Mouse (Mus musculus) hindbrain, embryonic 12.5 days (tissue): Measurements from ENCODE around the gene Gria4. TPM values are rescaled to one million over a fixed set of nuclear protein-coding genes. Genes with fewer than 3 reads are reported as not detected.

Experiments used
- ATAC-seq: fragments of 200-750 bp; cut with Nextera tagmentation; 2 replicates; pipeline ENCODE4 v1.8.0; 2017; ENCODE audit warnings: moderate TSS enrichment; ENCODE audit not compliant: low FRiP score
- H3K27ac ChIP-seq: fragments of 300-500 bp; sonication (generic); 2 replicates; pipeline ENCODE4 v1.5.1; 2016; ENCODE audit warnings: mild to moderate bottlenecking
- H3K27me3 ChIP-seq: fragments of 300-500 bp; sonication (generic); 2 replicates; pipeline ENCODE4 v1.6.1; 2016; ENCODE audit warnings: mild to moderate bottlenecking
- H3K36me3 ChIP-seq: fragments of 300-500 bp; sonication (generic); 2 replicates; pipeline ENCODE4 v1.6.1; 2016; ENCODE audit warnings: mild to moderate bottlenecking
- H3K4me1 ChIP-seq: fragments of 300-500 bp; sonication (generic); 2 replicates; pipeline ENCODE4 v1.6.1; 2016
- H3K4me2 ChIP-seq: fragments of 300-500 bp; sonication (generic); replicated peaks from 2 replicates; pipeline ENCODE4 v1.6.1; 2016; ENCODE audit warnings: mild to moderate bottlenecking
- H3K4me3 ChIP-seq: fragments of 300-500 bp; sonication (generic); 2 replicates; pipeline ENCODE4 v1.5.1; 2016; ENCODE audit warnings: mild to moderate bottlenecking
- H3K9ac ChIP-seq: fragments of 300-500 bp; sonication (generic); 2 replicates; pipeline ENCODE4 v1.6.1; 2016; ENCODE audit warnings: mild to moderate bottlenecking, moderate library complexity
- H3K9me3 ChIP-seq: fragments of 300-500 bp; sonication (generic); replicated peaks from 2 replicates; pipeline ENCODE4 v1.6.1; 2016; ENCODE audit warnings: mild to moderate bottlenecking
- WGBS: fragments of 180-500 bp; shearing (Covaris S2); methylation state at CpG from one replicate; pipeline ENCODE4 v1.1.7; 2016; 5-methylcytosine and 5-hydroxymethylcytosine counted together
- polyA plus RNA-seq: library from polyadenylated mRNA; unstranded; fragments of >200 nt; fragmentation: Nextera tagmentation; extraction: Ambion mirVana; gene quantifications from 2 replicates; pipeline ENCODE4 v1.2.1, GENCODE M21; 2016

Gria4 gene
- polyA plus RNA-seq, 1 experiment from 2014 or later: 15.6 TPM

DNA sequence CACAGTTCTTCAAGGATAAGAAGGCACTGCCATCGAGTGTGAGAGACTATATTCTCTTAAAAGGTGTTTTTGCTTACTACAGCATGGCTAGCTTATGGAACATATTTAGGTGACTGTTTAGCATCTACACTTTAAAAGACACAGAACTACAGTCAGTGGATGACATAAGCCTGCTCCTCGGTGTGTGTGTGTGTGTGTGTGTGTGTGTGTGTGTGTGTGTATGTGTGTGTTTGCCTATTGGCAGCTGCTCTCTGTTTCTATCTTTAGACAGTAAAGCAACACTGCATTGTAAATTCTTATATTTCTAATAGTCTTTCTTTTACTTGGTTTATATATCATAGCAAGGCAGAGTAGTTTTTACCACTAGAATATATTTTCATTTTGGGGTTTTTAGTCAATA is 130.3 kb downstream of the Gria4 start:
- 91% methylated on average over 2 of the region's 2 CpGs for WGBS
- Histone ChIP-seq H3K36me3 (no peaks in the 10 kb centered on the region), H3K4me1 (no peaks in the 10 kb centered on the region), H3K27ac (no peak overlapping the region), H3K4me2 (no peak overlapping the region), H3K4me3 (no peak overlapping the region), H3K9ac (no peak overlapping the region), H3K27me3 (no peaks in the 10 kb centered on the region), H3K9me3 (no peaks in the 10 kb centered on the region)
- ATAC-seq: no peak

DNA sequence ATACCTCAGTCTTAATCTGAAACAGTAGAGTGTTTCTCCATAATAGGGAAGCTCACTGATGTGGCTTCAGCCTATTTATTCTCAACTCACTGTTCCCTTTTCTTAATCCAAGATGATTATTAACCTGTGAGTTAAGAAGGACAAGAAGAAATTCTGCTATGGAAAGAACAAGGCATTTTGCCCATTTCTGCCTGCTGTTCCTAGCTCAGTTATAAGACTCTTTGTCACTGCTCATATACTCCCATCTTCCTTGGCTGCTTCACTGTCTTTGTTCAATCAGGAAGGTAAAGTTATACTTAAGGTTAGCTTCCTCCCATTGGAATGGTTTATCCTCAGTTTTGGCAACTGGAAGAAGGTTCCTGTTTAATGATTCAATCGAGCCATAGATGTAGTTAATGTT is 133.6 kb downstream of the Gria4 start:
- Histone ChIP-seq H3K36me3 (no peaks in the 10 kb centered on the region), H3K9me3 (no peaks in the 10 kb centered on the region), H3K27ac (no peak overlapping the region), H3K9ac (no peak overlapping the region), H3K4me3 (no peak overlapping the region), H3K4me1 (no peaks in the 10 kb centered on the region), H3K27me3 (no peaks in the 10 kb centered on the region), H3K4me2 (no peak overlapping the region)
- WGBS: 77% methylated on average over 1 of the region's 1 CpGs
- ATAC-seq: no peak

DNA sequence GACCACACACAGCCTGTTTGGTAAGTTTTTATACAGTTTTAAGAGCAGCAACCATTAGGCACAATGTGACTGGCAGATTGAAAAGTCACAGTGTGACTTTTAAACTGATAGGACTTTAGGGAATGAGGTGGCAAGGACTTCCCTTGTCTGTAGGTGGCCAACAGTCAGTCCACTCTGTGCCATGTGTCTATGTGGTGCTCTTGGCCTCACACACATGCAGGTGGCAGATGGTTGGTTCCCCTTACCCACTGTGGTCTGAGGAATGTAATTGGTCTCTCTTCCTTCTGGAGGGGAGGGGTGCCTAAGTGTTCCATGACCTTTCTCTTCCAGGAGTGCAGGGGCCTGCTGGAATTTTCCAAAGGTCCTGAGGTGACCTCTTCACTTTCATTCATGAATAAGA is 137.1 kb downstream of the Gria4 start:
- Histone ChIP-seq H3K9ac (no peak overlapping the region), H3K36me3 (no peaks in the 10 kb centered on the region), H3K4me2 (no peak overlapping the region), H3K27ac (no peak overlapping the region), H3K4me1 (no peaks in the 10 kb centered on the region), H3K9me3 (no peaks in the 10 kb centered on the region), H3K27me3 (no peaks in the 10 kb centered on the region), H3K4me3 (no peak overlapping the region)
- ATAC-seq: no peak

DNA sequence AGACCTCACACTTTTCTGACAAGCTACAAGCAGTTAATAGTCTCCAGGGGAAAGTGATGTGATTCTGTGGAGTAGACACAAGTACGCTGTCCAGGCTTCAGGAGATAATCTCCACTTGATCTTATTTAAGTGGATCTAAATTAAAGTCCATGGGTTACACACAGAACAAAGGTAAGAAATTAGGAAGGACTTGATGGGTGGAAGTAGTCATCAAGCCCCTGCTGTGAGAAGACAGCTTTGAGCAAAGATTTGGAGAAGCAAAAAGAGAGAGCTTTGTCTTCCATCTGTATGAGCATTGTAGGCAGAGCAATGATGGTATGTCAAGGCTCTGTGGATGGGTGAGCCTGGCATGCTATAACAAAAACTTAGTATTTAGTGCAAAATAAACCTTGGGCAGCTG is 141.7 kb downstream of the Gria4 start:
- no peak overlapping the region for H3K4me3 ChIP-seq
- H3K4me1 ChIP-seq: no peaks in the 10 kb centered on the region
- H3K9me3 ChIP-seq: no peaks in the 10 kb centered on the region
- no peak overlapping the region for H3K4me2 ChIP-seq
- H3K27ac ChIP-seq: no peak overlapping the region
- 78% methylated on average over 1 of the region's 1 CpGs for WGBS
- H3K27me3 ChIP-seq: no peaks in the 10 kb centered on the region
- no peaks in the 10 kb centered on the region for H3K36me3 ChIP-seq
- H3K9ac ChIP-seq: no peak overlapping the region
- no peak for ATAC-seq

DNA sequence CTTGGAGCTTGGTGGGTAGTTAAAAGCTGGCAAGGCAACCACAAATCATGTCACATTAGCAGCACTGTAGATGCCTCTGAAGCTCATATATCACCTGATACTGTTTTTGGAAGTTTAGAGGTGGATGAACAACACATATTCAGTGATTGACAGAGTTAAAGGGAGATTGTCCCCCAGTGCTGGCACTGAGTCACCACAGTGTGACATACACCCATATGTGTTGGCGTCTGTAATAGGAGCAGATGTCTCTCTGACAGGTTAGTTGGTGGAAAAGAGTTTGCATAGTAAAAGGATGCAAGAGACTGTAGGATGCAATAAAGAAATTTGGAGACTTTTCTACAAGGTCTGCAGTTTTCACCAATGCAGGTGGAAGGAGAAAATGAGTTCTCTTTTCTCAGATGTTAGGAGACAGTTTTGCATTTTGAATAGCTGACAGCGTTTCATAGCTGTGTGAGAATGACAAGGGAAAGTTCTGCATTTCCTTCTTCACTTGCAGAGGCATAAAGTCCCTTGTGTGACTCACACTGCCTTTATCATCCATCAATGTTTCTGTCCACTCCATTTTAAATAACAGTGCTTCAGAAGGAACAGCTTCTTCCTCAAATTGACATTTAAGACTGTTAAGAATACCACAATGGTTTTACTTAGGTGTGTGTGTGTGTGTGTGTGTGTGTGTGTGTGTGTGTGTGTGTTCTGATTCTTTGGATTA is 156.7 kb downstream of the Gria4 start:
- H3K27me3 ChIP-seq: no peaks in the 10 kb centered on the region
- H3K4me1 ChIP-seq: no peaks in the 10 kb centered on the region
- H3K4me2 ChIP-seq: no peak overlapping the region
- H3K4me3 ChIP-seq: no peak overlapping the region
- no peak overlapping the region for H3K9ac ChIP-seq
- ATAC-seq: no peak
- no peaks in the 10 kb centered on the region for H3K9me3 ChIP-seq
- no peaks in the 10 kb centered on the region for H3K36me3 ChIP-seq
- WGBS: 78% methylated on average over 2 of the region's 2 CpGs
- H3K27ac ChIP-seq: no peak overlapping the region

DNA sequence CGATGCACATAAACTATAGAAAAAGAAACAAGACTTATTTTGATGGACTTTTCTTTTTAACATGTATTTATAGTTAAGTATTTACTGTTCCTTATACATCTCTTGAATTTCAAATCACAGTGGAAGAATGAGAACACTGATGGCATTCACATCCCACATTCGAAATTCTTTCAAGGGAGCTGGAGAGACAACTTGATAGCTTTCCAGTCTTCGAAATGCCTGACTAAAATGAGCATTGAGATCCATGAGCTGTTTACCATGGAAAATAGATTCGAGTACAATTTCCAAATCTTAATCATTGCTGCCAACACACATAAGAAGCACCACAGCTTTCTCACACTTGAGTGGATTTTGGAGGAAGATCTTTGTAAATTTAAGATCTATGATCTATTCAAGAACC is 164.1 kb downstream of the Gria4 start:
- H3K36me3 ChIP-seq: no peaks in the 10 kb centered on the region
- 87% methylated on average over 4 of the region's 4 CpGs for WGBS
- H3K27ac ChIP-seq: no peak overlapping the region
- no peak overlapping the region for H3K9ac ChIP-seq
- no peaks in the 10 kb centered on the region for H3K9me3 ChIP-seq
- no peak for ATAC-seq
- no peaks in the 10 kb centered on the region for H3K4me1 ChIP-seq
- H3K4me2 ChIP-seq: no peak overlapping the region
- H3K4me3 ChIP-seq: no peak overlapping the region
- no peaks in the 10 kb centered on the region for H3K27me3 ChIP-seq

DNA sequence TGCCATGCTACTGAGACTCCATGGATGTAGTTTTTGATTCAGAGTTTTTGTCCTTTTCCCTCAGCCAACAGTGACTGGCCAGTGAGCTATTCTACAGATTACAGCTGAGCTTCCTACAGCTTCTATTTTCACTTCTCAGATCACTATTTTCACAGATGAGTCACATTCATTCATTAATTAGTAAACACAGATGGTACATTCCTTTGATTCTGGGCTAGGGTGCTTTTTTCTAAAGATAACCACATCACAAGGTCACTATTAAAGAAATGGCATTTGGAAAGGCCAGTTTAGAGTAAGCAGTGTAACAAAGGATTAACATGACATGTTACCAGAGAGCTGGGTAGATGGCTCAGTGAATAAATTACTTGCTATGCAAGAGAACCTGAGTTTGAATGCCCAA is 180.7 kb downstream of the Gria4 start:
- ATAC-seq: no peak
- no peak overlapping the region for H3K9ac ChIP-seq
- H3K4me3 ChIP-seq: no peak overlapping the region
- H3K9me3 ChIP-seq: no peaks in the 10 kb centered on the region
- H3K36me3 ChIP-seq: no peaks in the 10 kb centered on the region
- H3K4me1 ChIP-seq: no peaks in the 10 kb centered on the region
- no peak overlapping the region for H3K4me2 ChIP-seq
- no peak overlapping the region for H3K27ac ChIP-seq
- no peaks in the 10 kb centered on the region for H3K27me3 ChIP-seq

DNA sequence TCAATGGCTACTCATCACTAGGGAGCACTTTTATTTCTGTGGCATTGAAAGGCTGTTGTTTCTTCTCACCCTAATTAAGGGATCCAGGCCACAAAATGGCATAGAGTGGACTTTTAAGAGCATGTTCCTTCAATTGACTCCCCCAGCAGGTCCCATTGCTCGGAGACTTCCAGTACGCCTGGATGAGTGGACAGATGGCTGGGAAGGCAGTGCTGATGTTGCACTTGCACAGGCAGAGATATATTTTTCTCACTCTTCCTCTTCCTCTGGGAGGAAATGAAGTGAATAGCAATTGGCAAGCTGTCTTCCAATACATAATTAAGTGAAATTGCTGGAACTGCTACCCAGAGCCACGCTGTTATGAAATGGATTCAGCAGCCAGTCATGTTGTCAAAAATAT is 190.7 kb downstream of the Gria4 start:
- H3K27me3 ChIP-seq: no peaks in the 10 kb centered on the region
- WGBS: 85% methylated on average over 3 of the region's 3 CpGs
- H3K4me1 ChIP-seq: no peaks in the 10 kb centered on the region
- no peak overlapping the region for H3K9ac ChIP-seq
- no peak overlapping the region for H3K4me2 ChIP-seq
- H3K4me3 ChIP-seq: no peak overlapping the region
- no peak overlapping the region for H3K27ac ChIP-seq
- no peak for ATAC-seq
- H3K36me3 ChIP-seq: no peaks in the 10 kb centered on the region
- no peaks in the 10 kb centered on the region for H3K9me3 ChIP-seq

DNA sequence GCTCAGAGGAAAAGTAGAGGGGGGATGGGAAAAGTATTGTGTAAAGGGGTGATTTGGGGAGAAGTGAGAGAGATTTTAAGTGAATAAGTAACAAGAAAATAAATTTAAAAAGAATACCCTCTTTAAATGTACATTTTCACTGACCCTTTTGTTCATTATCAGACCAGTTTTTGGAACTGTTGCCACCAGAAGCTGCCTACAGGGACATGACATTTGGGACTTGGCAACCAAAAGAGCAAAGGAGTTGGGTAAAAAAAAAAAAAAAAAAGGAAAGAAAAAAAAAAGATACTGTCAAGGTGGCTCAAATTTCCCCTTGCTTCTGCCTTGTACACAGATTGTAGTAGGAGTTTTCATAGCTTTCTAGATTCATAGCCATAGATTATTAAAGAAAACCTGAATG is 191.8 kb downstream of the Gria4 start:
- H3K4me3 ChIP-seq: no peak overlapping the region
- no peak for ATAC-seq
- H3K27me3 ChIP-seq: no peaks in the 10 kb centered on the region
- no peaks in the 10 kb centered on the region for H3K9me3 ChIP-seq
- no peaks in the 10 kb centered on the region for H3K4me1 ChIP-seq
- no peaks in the 10 kb centered on the region for H3K36me3 ChIP-seq
- H3K27ac ChIP-seq: no peak overlapping the region
- no peak overlapping the region for H3K9ac ChIP-seq
- H3K4me2 ChIP-seq: no peak overlapping the region

DNA sequence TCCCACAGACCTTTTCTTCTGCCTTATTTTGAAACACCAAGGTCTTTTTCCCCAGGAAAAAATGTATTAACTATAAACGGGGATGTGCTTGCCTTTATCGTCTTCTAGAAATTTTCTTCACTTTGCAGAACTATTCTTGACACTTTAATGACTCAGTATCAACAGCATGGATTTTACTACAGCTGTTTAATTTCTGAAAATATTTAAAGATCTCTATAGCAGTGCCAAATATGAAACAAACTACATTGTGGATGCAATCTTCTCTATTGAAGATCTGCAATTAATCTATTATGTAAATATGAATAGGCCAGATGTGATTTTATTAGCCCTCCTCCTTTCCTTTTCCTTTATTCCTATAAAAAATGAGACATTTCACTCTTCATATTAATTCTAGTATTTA is 194.2 kb downstream of the Gria4 start:
- Histone ChIP-seq H3K9me3 (no peaks in the 10 kb centered on the region; the same call in 1 of the 2 replicates), H3K9ac (no peak overlapping the region), H3K27me3 (no peaks in the 10 kb centered on the region), H3K36me3 (no peaks in the 10 kb centered on the region), H3K4me2 (no peak overlapping the region), H3K27ac (no peak overlapping the region), H3K4me1 (no peaks in the 10 kb centered on the region), H3K4me3 (no peak overlapping the region)
- ATAC-seq: no peak
- 85% methylated on average over 2 of the region's 2 CpGs for WGBS

DNA sequence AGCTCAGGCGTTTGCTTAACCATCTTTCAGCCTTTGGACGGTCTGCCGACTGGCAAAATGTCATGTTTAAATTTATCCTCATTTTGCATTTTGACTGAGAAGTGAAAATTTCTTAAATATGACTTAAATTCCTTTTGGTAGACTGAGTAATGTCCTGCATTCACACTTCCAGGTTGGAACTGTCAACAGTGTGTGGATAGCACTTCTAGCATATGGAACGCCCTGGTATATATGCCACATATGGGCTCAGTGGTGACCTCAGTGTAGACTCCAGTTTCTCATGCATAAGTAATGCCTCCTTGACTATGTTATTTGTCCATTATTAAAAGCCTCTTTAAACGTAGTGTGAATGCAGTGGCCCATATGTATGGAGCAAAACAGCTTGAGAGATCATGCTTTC is 222.4 kb downstream of the Gria4 start:
- H3K4me3 ChIP-seq: no peak overlapping the region
- H3K27me3 ChIP-seq: no peaks in the 10 kb centered on the region
- 84% methylated on average over 5 of the region's 5 CpGs for WGBS
- no peaks in the 10 kb centered on the region for H3K9me3 ChIP-seq
- no peaks in the 10 kb centered on the region for H3K36me3 ChIP-seq
- H3K4me2 ChIP-seq: no peak overlapping the region
- no peak overlapping the region for H3K9ac ChIP-seq
- H3K27ac ChIP-seq: no peak overlapping the region
- H3K4me1 ChIP-seq: no peaks in the 10 kb centered on the region
- ATAC-seq: no peak

DNA sequence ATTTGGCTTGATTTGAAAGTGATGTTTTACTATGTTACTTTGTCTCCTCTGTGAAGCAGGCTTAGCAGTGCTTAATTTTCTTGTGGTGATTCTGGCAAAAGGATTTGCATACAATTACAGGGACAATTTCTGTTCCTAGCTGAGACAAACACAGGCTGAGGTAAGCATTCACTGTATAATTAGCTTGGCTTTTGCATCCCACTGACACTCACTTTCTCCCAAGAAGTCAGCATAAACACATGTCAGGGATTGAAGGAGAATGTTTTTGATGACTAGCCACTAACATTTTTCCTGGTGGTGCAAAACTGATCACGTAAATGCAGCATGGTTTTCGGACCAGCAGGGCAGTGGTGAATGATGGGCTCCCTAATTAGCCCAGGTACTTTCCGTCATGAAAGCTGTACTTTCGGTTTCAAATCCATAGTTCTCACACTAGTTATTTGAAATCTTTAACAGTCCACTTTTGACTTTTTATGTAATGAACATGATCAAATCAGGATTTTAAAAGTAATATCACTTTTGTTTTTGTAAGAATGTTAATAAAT is 240.5 kb downstream of the Gria4 start:
- Histone ChIP-seq H3K27me3 (no peaks in the 10 kb centered on the region), H3K27ac (no peak overlapping the region), H3K4me1 (no peaks in the 10 kb centered on the region), H3K9ac (no peak overlapping the region), H3K36me3 (no peaks in the 10 kb centered on the region), H3K4me3 (no peak overlapping the region), H3K4me2 (no peak overlapping the region), H3K9me3 (no peaks in the 10 kb centered on the region)
- WGBS: 72% methylated on average over 4 of the region's 4 CpGs
- ATAC-seq: no peak

DNA sequence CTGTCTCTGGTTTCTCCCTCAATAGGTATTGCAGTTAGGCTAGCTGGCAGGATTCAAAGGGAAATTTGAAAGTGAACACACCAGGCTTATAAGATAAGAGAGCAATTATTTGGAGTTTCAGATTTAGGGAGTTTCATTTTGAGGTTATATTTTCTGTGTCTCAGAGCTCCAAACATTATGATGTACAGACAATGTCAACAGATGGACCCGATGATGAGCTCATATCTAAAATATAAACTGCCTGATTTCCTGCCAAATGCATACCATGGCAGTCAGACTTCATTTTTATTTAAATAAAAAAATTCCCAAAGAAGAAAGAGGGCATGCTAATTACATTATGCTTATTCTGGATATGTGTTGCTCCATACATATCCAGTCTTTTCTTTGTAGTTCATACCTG is 256.8 kb downstream of the Gria4 start:
- ATAC-seq: no peak
- no peak overlapping the region for H3K4me2 ChIP-seq
- no peaks in the 10 kb centered on the region for H3K27me3 ChIP-seq
- H3K4me3 ChIP-seq: no peak overlapping the region
- H3K4me1 ChIP-seq: no peaks in the 10 kb centered on the region
- WGBS: 91% methylated on average over 1 of the region's 1 CpGs
- H3K36me3 ChIP-seq: no peaks in the 10 kb centered on the region
- H3K27ac ChIP-seq: no peak overlapping the region
- no peak overlapping the region for H3K9ac ChIP-seq
- no peaks in the 10 kb centered on the region for H3K9me3 ChIP-seq
